Mouse (Mus musculus) forebrain, embryonic 12.5 days (tissue): ENCODE data around the gene Pip5k1c. TPM values are rescaled to one million over a fixed set of nuclear protein-coding genes. Genes with fewer than 3 reads are reported as not detected.

Experiments used
- ATAC-seq: fragments of 200-750 bp; cut with Nextera tagmentation; 2 replicates; pipeline ENCODE4 v1.8.0; 2017; ENCODE audit warnings: moderate TSS enrichment; ENCODE audit not compliant: low FRiP score
- H3K27ac ChIP-seq: fragments of 300-500 bp; sonication (generic); 2 replicates; pipeline ENCODE4 v1.5.1; 2016; ENCODE audit warnings: mild to moderate bottlenecking
- H3K27me3 ChIP-seq: fragments of 300-500 bp; sonication (generic); 2 replicates; pipeline ENCODE4 v1.6.1; 2016; ENCODE audit warnings: mild to moderate bottlenecking
- H3K36me3 ChIP-seq: fragments of 300-500 bp; sonication (generic); replicated peaks from 2 replicates; pipeline ENCODE4 v1.6.1; 2016; ENCODE audit warnings: mild to moderate bottlenecking
- H3K4me1 ChIP-seq: fragments of 300-500 bp; sonication (generic); 2 replicates; pipeline ENCODE4 v1.6.1; 2016
- H3K4me2 ChIP-seq: fragments of 300-500 bp; sonication (generic); 2 replicates; pipeline ENCODE4 v1.6.1; 2016; ENCODE audit warnings: mild to moderate bottlenecking, moderate library complexity
- H3K4me3 ChIP-seq: fragments of 300-500 bp; sonication (generic); replicated peaks from 2 replicates; pipeline ENCODE4 v1.5.1; 2016; ENCODE audit warnings: mild to moderate bottlenecking
- H3K9ac ChIP-seq: fragments of 300-500 bp; sonication (generic); 2 replicates; pipeline ENCODE4 v1.6.1; 2016; ENCODE audit warnings: mild to moderate bottlenecking
- H3K9me3 ChIP-seq: fragments of 300-500 bp; sonication (generic); 2 replicates; pipeline ENCODE4 v1.6.1; 2016
- WGBS: fragments of 180-500 bp; shearing (Covaris S2); methylation state at CpG from one replicate; pipeline ENCODE4 v1.1.7; 2016; 5-methylcytosine and 5-hydroxymethylcytosine counted together
- polyA plus RNA-seq: library from polyadenylated mRNA; unstranded; fragments of >200 nt; fragmentation: Nextera tagmentation; extraction: Ambion mirVana; gene quantifications from 2 replicates; pipeline ENCODE4 v1.2.1, GENCODE M21; 2016

Gene Pip5k1c
- polyA plus RNA-seq, 1 experiment from 2014 or later: 84.1 TPM

GRCm38 (mm10) chr10:81298369-81299100 is 5.8 kb downstream of the Pip5k1c start:
- Histone ChIP-seq H3K4me1 (peaks cover 49% of the 10 kb centered on the region), H3K27me3 (no peaks in the 10 kb centered on the region), H3K36me3 (peaks cover 12% of the 10 kb centered on the region; the same call in 1 of the 2 replicates), H3K4me2 (no peak overlapping the region), H3K27ac (no peak overlapping the region), H3K9ac (no peak overlapping the region), H3K9me3 (no peaks in the 10 kb centered on the region), H3K4me3 (no peak overlapping the region)
- WGBS: 96% methylated on average over 17 of the region's 17 CpGs
- ATAC-seq: no peak

DNA sequence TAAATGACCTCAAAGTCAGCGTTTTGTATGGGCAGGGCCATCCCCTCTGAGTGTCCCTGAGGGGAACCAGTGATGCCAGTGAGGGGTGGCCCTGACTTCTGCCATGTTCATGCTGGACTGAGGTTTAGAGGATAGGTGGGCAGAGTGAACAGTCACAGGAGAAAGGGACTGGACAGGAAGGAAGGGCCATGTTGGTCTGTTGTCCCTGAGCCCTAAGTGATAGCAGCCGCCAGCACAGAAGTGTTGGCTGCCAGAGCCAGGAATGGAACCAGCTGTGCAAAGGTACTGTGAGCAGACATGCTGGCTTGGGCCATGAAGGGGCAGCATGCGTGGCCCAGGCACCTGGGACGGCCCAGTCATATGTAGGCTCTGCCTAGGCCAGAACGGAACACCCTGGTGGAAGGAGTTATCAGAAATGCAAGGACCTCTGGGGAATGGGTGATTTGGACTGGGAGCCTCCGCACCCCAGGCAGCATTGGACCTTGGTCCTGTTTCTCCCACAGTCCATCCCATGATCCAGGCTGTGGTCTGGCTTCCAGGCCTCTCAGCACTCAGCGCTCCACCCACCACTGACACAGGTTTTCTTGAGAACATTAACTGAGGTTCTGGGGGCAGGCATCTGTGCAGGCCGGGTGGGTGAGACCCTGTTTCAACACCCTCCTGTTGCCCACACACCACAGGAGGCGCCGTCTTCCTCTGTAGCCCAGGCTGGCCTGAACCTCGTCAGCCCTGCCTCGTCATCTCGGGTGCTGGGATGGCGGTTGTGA is 7.0 kb downstream of the Pip5k1c start:
- H3K4me1 ChIP-seq: peaks cover 43% of the 10 kb centered on the region
- no peak for ATAC-seq
- peak overlapping the region; percentile 7; the same call in 1 of the 2 replicates for H3K9ac ChIP-seq
- no peaks in the 10 kb centered on the region for H3K27me3 ChIP-seq
- H3K27ac ChIP-seq: no peak overlapping the region
- H3K9me3 ChIP-seq: no peaks in the 10 kb centered on the region
- 88% methylated on average over 14 of the region's 14 CpGs for WGBS
- H3K4me3 ChIP-seq: no peak overlapping the region
- peaks cover 12% of the 10 kb centered on the region; the same call in 1 of the 2 replicates for H3K36me3 ChIP-seq
- no peak overlapping the region for H3K4me2 ChIP-seq

- peaks cover 11% of the 10 kb centered on the region; the same call in 1 of the 2 replicates for H3K36me3 ChIP-seq
- H3K9ac ChIP-seq: no peak overlapping the region
- peaks cover 37% of the 10 kb centered on the region for H3K4me1 ChIP-seq
- no peaks in the 10 kb centered on the region for H3K27me3 ChIP-seq
- WGBS: 85% methylated on average over 9 of the region's 9 CpGs
- H3K4me2 ChIP-seq: no peak overlapping the region
- ATAC-seq: no peak
- no peak overlapping the region for H3K27ac ChIP-seq
- H3K4me3 ChIP-seq: no peak overlapping the region
- no peaks in the 10 kb centered on the region for H3K9me3 ChIP-seq
These were observed 7.7 kb downstream of the Pip5k1c start for GRCm38 (mm10) chr10:81300352-81300907.

GRCm38 (mm10) chr10:81301321-81301720 is 8.6 kb downstream of the Pip5k1c start:
- H3K9me3 ChIP-seq: no peaks in the 10 kb centered on the region
- ATAC-seq: no peak
- no peaks in the 10 kb centered on the region for H3K27me3 ChIP-seq
- no peak overlapping the region for H3K9ac ChIP-seq
- no peak overlapping the region for H3K4me2 ChIP-seq
- no peak overlapping the region for H3K27ac ChIP-seq
- H3K4me1 ChIP-seq: peaks cover 33% of the 10 kb centered on the region
- no peak overlapping the region for H3K4me3 ChIP-seq
- peaks cover 14% of the 10 kb centered on the region for H3K36me3 ChIP-seq
- WGBS: 86% methylated on average over 9 of the region's 9 CpGs

DNA sequence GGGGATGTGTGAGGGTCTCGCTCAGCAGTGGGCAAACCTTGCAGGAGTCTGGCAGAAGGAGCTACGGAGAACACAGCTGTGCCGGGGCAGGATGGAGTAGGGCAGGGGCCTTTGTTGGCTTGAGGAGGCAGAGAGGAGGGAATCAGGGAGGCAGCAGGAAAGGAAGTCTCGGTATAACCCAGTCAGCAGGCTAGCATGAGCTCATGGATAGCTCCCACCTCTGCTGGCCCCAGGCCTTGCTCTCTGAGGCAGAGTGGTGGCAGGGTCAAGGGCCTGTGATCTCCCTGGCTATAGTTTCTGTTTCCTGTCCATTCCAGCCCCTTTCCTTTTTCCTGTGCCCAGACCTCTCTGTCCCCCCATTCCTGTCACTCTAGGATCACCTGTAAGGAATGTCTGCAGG is 9.5 kb downstream of the Pip5k1c start:
- WGBS: 73% methylated on average over 4 of the region's 4 CpGs
- no peak overlapping the region for H3K4me2 ChIP-seq
- no peaks in the 10 kb centered on the region for H3K27me3 ChIP-seq
- peaks cover 21% of the 10 kb centered on the region for H3K36me3 ChIP-seq
- no peak for ATAC-seq
- peak overlapping the region; percentile 32; the same call in 1 of the 2 replicates for H3K27ac ChIP-seq
- peaks cover 33% of the 10 kb centered on the region for H3K4me1 ChIP-seq
- H3K9me3 ChIP-seq: no peaks in the 10 kb centered on the region
- H3K9ac ChIP-seq: no peak overlapping the region
- no peak overlapping the region for H3K4me3 ChIP-seq

GRCm38 (mm10) chr10:81302781-81303218 is 10.0 kb downstream of the Pip5k1c start:
- no peak overlapping the region for H3K4me3 ChIP-seq
- H3K36me3 ChIP-seq: peaks cover 26% of the 10 kb centered on the region
- ATAC-seq: no peak

GRCm38 (mm10) chr10:81303258-81303657 is 10.5 kb downstream of the Pip5k1c start:
- H3K9me3 ChIP-seq: no peaks in the 10 kb centered on the region
- H3K4me1 ChIP-seq: peaks cover 33% of the 10 kb centered on the region
- H3K36me3 ChIP-seq: peaks cover 30% of the 10 kb centered on the region
- H3K4me3 ChIP-seq: no peak overlapping the region
- H3K27ac ChIP-seq: peak overlapping the region; percentile 46; the same call in 1 of the 2 replicates
- 82% methylated on average over 10 of the region's 10 CpGs for WGBS
- H3K27me3 ChIP-seq: no peaks in the 10 kb centered on the region
- no peak for ATAC-seq
- H3K9ac ChIP-seq: no peak overlapping the region
- peak overlapping the region; percentile 9; the same call in 1 of the 2 replicates for H3K4me2 ChIP-seq

More at GRCm38 (mm10) chr10:81302781-81303218, 10.0 kb downstream of the Pip5k1c start:
- H3K4me1 ChIP-seq: peaks cover 33% of the 10 kb centered on the region
- peak overlapping the region; percentile 9; the same call in 1 of the 2 replicates for H3K4me2 ChIP-seq
- H3K27me3 ChIP-seq: no peaks in the 10 kb centered on the region
- H3K9me3 ChIP-seq: no peaks in the 10 kb centered on the region
- 73% methylated on average over 14 of the region's 14 CpGs for WGBS
- 0 out of 2 replicates have a peak overlapping the region, but pooled peaks have one; percentile 5 for H3K9ac ChIP-seq
- no peak overlapping the region for H3K27ac ChIP-seq

DNA sequence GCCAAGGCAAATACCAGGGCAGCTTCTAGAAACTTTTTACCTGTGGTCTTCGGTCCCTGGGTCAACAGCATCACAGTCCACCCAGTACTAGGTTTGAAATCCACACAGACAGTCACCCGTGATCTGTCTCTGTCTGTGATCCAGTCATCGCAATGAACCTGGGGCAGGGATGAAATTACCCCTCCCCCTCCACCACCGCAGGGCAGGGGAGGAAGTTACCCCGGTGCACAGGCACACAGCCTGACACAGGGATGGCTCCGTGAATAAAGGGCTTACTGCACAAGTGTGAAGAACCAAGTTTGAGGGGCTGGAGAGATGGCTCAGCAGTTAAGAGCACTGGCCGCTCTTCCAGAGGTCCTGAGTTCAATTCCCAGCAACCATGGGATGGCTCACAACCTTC is 11.0 kb downstream of the Pip5k1c start:
- H3K36me3 ChIP-seq: peaks cover 35% of the 10 kb centered on the region
- H3K9me3 ChIP-seq: no peaks in the 10 kb centered on the region
- H3K4me2 ChIP-seq: no peak overlapping the region
- no peak overlapping the region for H3K9ac ChIP-seq
- ATAC-seq: no peak
- H3K27me3 ChIP-seq: no peaks in the 10 kb centered on the region
- WGBS: 86% methylated on average over 7 of the region's 7 CpGs
- no peak overlapping the region for H3K27ac ChIP-seq
- H3K4me3 ChIP-seq: no peak overlapping the region
- peaks cover 33% of the 10 kb centered on the region for H3K4me1 ChIP-seq

GRCm38 (mm10) chr10:81304597-81305238 is 12.0 kb downstream of the Pip5k1c start:
- 27% methylated on average over 6 of the region's 9 CpGs for WGBS
- Histone ChIP-seq H3K4me3 (no peak overlapping the region), H3K27ac (no peak overlapping the region), H3K9me3 (no peaks in the 10 kb centered on the region), H3K4me2 (no peak overlapping the region), H3K27me3 (no peaks in the 10 kb centered on the region), H3K36me3 (peaks cover 45% of the 10 kb centered on the region), H3K9ac (no peak overlapping the region), H3K4me1 (peaks cover 30% of the 10 kb centered on the region)
- ATAC-seq: no peak

DNA sequence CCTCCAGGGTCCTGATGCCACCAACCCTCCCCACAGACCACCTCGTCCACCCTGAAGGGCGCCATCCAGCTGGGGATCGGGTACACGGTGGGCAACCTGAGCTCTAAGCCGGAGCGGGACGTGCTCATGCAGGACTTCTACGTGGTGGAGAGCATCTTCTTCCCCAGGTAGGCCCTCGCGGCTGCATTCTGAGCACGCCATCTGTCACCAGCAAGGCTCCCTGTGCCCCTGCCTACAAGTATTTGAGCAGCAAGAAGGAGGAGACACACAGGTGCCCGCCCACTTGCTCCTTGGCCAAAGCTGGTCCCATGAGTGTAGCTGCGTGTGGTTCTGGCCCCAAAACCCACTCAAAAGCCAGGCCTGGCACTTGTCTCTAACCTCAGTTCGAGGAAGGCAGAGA is 12.9 kb downstream of the Pip5k1c start:
- WGBS: 91% methylated on average over 14 of the region's 14 CpGs
- H3K9ac ChIP-seq: no peak overlapping the region

GRCm38 (mm10) chr10:81306173-81306668 is 13.5 kb downstream of the Pip5k1c start:
- H3K27ac ChIP-seq: no peak overlapping the region
- H3K9ac ChIP-seq: no peak overlapping the region
- H3K4me3 ChIP-seq: no peak overlapping the region
- peaks cover 60% of the 10 kb centered on the region for H3K36me3 ChIP-seq
- no peaks in the 10 kb centered on the region for H3K27me3 ChIP-seq
- no peak overlapping the region for H3K4me2 ChIP-seq
- 92% methylated on average over 12 of the region's 12 CpGs for WGBS
- H3K9me3 ChIP-seq: no peaks in the 10 kb centered on the region
- ATAC-seq: no peak
- H3K4me1 ChIP-seq: peaks cover 23% of the 10 kb centered on the region

More for the DNA sequence above, 12.9 kb downstream of the Pip5k1c start:
- Histone ChIP-seq H3K9me3 (no peaks in the 10 kb centered on the region), H3K27ac (no peak overlapping the region), H3K4me1 (peaks cover 23% of the 10 kb centered on the region), H3K4me2 (no peak overlapping the region), H3K27me3 (no peaks in the 10 kb centered on the region), H3K4me3 (no peak overlapping the region), H3K36me3 (peaks cover 54% of the 10 kb centered on the region)
- no peak for ATAC-seq
